Mouse (Mus musculus) heart, embryonic 15.5 days (tissue): ENCODE measurements around the gene Ugt3a2. TPM values are rescaled to one million over a fixed set of nuclear protein-coding genes. Genes with fewer than 3 reads are reported as not detected.

Experiments
- polyA plus RNA-seq: library from polyadenylated mRNA; unstranded; fragments of >200 nt; fragmentation: Nextera tagmentation; extraction: Ambion mirVana; gene quantifications from 2 replicates; pipeline ENCODE4 v1.2.1, GENCODE M21; 2015

Gene Ugt3a2
- polyA plus RNA-seq, 1 experiment from 2014 or later, result not detected

Other genes with a start within 250 kb of the Ugt3a2 start
- gene Lmbrd2, start 195.0 kb upstream of the Ugt3a2 start, polyA plus RNA-seq, result 1.5 and 2.2 TPM in 2 replicates
- gene Skp2, start 180.1 kb upstream of the Ugt3a2 start, polyA plus RNA-seq, result 18.4 and 24.0 TPM in 2 replicates
- gene Ugt3a1, start 58.7 kb upstream of the Ugt3a2 start, polyA plus RNA-seq, result 0.23 TPM in 1 of 2 replicates, not detected in the other
- 0.67 and 1.6 TPM in 2 replicates for gene Capsl, start 100.5 kb downstream of the Ugt3a2 start, polyA plus RNA-seq
- gene Il7r, start 194.6 kb downstream of the Ugt3a2 start, polyA plus RNA-seq, result 0.67 and 2.1 TPM in 2 replicates